Mouse (Mus musculus): ENCODE results near the gene Acot12. TPM values are rescaled to one million over a fixed set of nuclear protein-coding genes. Genes with fewer than 3 reads are reported as not detected.
"Not testable (repeated sequence)": the region's sequence is repeated elsewhere in the genome, so short reads cannot be mapped to it uniquely, and the experiment has no call there.

The Acot12 gene
- total RNA-seq, 2 experiments from 2014 or later, result not detected

DNA sequence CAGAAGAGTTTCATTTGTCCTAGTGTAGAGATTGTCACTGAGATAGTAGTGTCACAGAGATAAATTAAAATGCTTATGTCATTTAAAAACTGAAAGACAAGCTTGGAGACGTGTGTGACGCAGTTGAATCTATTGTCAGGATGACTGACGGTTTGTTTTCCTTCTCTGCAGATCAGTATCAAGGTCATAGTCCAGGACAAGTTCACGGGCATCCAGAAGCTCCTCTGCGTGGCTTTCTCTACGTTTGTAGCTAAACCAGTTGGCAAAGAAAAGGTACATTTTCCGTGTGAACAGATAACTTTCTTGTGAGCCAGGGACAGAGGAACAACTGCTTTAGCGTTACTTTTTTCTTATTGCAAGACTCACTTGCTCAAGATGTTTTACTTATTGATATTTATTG is 18.5 kb downstream of the Acot12 start:
- DNase-seq (ENCODE audit: low spot score), result no peak

DNA sequence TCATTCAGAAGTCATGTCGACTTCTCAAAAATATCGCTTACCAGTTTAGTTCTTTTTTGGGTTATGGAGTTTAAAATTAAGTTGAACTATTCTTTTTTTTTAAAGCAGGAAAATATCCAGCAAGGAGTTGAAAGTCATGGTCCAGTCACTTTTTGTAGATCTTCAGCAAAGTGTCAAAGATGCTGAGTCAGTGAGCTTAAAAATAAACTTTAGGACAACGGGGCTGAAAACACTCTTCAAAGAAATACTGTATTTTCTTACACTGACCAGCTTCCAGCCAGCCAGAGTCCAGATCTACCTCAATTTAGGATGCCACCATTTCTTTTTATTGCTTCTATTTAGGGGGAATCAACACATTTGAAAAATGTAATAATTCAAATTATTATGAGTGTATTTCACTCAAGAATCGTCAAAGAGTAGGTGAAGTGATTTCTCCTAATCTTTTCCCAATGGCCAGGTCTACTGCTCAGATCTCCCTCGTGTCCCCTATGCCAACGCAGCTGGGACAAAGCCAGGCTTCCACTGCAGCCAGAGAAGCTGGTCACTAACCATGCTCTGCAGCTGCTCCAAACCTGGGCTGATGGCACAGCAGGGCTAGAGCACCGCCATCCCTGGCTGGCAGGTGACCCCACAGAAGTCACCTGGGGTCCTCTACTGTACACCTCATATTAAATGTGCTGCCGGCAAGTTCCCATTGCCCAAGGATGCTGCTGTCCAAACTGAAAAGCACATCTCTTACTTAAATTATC is 19.2 kb downstream of the Acot12 start:
- no peak for DNase-seq (ENCODE audit: low spot score)

DNA sequence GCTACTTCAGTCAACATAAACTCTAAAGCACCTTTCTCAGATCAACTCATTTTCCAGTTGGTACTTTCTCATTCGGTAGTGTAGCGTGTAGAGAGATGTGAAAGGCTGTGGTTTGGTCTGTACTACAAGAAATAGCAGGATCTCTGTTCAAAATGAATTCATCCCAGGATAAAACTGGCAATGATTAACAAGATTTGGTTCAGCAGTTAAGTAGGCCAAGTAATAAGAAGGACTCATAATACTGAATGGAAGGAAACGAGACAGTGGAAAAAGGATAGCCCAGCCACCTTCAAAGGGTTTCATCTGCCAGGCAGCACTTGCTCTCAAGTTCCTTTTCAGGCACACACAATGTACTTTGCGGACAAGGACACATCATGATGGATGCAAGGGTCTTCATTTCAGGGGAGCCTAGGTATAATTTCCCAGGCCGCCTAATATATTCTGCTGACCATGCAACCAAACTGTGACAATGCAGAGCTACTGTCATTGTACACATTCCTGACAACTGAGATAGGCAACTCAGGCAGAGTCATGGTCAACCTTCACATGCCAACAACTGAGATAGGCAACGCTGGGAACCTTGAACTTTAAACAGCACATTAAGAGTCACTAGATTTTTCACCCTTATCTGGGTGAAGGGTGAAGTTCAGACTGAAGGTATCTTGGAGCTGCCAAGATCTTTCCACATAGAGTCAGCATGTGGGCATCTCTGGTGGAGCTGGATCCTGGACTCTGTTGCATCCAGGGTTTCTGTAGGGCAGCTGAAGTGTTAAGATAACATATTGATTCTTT is 20.5 kb downstream of the Acot12 start:
- DNase-seq (ENCODE audit: low spot score), result no peak

DNA sequence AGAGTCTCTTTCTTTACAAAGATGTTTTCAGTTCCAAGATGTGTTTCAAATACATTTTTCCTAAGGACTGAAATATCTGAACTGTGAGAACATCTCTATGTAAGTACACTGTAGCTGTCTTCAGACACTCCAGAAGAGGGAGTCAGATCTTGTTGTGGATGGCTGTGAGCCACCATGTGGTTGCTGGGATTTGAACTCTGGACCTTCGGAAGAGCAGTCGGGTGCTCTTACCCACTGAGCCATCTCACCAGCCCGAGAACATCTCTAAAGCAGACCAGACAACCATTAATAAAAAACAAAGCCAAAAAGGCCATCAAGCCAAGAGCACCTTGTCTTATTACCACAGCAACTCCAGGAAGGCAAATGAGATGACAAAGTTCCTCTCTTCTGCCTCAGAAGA is 22.3 kb downstream of the Acot12 start:
- DNase-seq (ENCODE audit: low spot score), result not testable (repeated sequence)

DNA sequence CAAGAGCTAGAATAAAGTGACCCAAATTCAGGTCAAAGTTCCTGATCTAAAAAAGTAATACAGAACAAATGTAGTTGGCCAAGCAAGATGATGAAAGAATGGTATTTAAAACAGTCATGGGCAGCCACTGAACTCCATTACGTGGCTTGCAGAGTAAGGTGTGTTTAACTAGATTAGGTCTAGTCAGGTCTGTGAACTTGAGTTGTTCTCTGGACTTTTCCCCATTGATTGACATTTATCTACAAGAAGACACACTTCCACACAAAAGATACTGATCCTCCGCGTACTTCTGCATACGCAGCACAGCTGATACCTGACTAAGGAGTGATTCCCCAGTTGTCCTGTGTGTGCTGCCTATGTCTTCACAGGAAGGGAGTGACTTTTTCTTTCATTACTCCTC is 24.3 kb downstream of the Acot12 start:
- no peak for DNase-seq (ENCODE audit: low spot score)

DNA sequence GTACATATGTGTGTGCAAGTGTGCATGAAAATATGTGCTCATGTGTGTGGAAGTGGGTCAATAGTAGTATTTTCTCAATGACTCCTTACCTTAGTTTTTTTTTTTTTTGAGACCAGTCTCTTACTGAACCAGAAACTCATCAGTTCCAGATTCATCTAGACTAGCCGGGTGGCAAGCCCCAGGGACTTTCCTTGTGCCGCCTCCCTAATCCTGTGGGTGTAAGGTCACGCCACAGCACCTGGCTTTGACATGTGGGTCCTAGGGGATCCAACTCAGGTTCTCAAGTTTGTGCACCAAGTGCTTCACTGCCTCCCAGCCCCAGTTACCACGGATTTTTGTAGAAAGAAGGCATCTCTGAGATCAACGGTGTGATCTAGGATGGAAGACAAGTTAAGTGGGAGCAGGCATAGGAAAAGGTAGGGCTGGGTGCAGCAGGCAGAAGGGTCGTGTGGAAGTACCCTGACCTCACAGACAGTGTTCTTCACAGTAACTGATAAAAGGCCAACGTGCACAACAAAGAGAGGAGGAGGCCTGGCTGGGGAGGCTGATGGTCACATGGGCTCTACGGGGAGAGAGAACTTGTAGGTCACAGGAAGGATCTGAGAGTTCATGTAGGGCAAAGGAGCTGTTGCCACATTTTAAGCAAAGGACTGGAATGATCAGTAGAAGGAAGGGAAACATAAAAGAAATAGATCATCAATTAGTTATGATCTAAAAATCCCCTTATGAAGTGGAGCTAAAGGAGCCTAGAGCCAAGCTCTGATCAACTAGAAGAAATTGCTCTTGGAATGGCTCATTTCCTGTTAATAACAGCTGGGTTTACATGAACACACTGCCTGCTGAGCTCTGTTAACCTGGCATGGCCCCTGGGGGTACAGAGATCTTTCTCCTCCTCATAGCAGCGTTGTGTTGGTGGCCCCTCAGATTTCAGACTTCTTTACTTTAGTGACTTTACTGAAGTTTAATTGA is 27.7 kb downstream of the Acot12 start:
- no peak for DNase-seq (ENCODE audit: low spot score)

DNA sequence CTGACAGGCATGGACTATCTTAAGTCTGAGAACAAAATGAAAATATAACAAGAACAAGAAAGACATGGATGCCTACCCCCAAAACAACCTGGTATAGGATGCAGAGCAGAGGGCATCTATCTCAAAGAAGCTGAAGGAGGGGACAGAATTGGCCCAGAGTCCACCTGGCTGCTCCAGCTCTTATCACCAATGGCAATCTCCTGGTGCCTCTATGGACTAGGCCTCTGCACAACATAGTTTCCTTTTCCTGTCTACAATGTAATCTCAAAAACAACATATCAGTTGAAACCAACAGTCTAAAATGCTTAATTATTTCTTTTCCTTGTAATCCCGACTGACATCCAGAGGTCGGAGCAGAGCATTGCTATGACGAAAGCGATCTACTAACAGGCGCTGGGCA is 36.8 kb downstream of the Acot12 start:
- DNase-seq (ENCODE audit: low spot score), result no peak

DNA sequence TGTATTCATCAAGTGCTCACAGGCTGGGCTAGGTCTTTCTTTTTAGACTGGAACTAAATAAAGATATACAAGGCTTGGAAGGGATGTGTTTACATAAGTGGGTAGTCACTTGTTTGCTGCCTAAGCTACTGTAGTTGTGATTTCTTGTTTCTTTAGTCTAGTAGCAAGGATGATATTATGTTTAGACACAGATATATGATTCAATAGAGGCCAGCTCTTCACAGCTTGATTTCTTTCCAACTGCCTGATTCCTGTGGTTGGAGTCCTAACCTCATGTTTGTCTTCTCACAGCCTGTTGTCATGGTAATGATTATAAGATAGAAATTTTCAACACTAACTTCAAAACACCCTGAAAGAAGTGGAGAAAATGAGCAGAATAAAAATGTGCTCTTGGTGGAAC is 38.6 kb downstream of the Acot12 start:
- DNase-seq (ENCODE audit: low spot score), result no peak

DNA sequence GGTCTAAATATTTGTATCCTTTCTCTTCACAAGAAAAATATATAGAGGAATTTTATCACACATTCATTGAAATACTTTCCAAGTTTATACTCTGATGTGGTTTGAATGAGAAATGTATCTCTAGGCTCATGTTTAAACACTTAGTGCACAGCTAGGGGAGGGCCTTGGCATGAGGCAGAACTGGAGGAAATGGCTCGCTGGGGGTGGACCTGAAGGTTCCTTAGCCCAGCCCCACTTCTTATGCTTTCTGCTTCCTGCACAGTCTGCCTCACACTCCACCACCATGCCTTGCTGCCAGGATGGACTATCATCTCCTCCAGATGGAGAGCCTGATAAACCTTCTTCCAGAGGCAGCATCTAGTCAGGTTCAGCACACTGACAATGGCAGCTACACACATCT is 50.7 kb downstream of the Acot12 start:
- DNase-seq (ENCODE audit: low spot score), result no peak

DNA sequence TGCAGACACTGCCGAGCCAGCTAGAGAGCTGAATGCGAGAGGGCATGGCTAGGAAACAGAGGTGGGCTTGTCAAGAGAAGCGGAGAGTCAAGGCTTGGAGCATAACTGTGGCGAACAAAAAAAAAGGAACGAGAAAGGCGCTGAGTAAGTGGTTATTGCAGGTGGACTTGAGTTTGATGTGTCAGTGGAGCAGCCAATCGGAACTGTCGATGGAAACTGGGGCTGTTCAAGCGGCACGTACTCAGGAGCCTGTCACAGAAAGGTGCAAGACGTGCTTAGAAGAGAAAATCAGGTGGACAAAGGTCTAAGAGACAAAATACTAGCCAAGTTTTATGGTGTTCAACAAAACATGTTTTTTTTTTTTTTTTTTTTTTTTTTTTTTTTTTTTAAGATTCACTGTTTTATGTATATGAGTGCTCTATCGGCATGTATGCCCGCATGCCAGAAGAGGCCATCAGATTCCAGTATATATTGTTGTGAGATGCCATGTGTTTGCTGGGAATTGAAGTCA is 53.7 kb downstream of the Acot12 start:
- no peak for DNase-seq (ENCODE audit: low spot score)

DNA sequence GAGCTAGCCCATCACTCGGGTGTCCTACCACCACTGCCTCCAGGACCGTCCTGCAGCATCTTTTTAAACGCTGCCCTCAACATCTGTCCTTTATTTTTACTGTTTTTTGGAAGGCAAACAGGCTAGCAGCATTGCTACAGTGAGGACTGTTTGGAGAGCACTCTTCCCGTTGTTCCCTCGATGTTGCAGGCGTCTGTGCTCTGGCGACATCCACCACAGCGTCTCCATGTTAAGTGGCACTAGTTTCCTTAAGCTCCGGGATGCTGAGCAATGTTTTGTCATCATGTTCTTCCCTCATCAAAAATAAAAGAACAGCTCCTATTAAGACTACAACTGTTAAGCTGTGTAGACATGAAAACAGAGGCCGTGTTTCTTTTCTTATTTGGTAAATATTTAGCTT is 54.3 kb downstream of the Acot12 start:
- no peak for DNase-seq (ENCODE audit: low spot score)

DNA sequence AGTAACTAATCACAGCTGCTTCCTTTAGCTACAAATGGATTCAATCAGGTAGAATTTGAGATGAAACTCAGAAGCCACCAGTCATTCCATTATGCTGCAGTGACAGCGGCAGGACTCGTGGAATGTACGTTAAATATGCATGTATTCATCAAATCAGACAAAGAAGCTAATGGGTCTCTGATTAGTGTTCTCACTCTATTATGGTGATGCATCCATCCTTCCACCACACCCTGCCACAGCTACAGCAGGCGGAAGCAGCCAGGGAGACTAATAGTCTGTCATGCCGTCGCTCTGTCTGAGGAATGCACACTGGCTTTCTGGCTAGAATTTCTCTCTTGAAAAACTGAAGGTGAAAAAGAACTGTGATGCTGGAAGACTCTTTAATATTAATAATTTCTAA is 54.7 kb downstream of the Acot12 start:
- no peak for DNase-seq (ENCODE audit: low spot score)

DNA sequence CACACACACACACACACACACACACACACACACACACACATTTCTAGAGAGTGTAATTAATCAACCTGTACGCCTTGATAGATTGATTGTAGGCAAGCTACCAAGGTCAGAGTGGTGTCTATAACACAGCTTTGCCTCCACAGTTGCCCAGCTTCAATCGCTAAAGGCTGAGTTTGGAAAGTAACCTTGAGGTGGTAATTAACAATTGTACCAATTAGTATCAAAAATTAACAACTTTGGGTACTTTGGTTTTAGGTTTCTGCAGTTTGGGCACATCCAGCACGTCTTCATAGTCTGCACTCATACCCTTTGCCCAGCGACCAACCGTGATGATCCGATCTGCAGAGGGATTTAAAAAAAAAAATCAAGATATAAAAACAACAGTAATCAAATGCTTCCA is 55.6 kb downstream of the Acot12 start:
- DNase-seq (ENCODE audit: low spot score), result no peak

DNA sequence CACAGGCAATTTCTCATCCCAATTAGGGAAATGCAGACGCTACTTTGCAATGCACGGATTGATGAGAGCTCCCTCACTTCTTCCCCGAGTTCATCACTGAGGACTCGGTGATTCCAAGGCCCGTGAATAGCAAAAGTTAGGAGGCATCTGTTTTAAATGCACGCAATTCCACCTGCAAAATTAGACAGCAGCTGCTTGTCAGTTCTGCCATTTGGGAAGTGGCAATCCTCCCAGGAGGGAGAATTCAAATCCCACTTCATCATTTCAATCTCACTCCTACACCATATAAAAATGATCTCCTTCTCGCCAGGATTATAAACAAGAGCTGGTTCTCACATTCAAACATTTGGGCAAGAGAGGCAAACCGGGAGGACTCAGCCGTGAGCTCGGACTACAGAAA is 56.1 kb downstream of the Acot12 start:
- DNase-seq (ENCODE audit: low spot score), result no peak

DNA sequence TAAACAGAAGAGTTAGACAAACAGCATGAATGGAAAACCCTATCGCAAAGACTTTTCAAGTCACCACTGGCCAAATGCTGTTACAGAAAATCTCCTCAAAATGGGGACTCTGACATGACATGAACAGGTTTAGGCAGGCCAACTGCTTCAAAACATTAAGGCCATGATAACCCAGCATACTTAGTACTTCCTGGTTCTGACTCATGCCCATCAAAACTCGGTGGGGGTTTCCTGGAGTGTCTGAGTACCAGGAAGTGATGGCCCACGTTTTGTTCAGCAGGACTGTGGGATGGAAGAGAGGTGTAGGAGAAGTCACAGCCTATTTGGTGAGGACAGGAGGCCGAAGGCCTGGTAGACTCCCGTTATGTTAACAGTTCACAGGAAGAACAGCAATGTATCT is 60.4 kb downstream of the Acot12 start:
- DNase-seq (ENCODE audit: low spot score), result no peak

DNA sequence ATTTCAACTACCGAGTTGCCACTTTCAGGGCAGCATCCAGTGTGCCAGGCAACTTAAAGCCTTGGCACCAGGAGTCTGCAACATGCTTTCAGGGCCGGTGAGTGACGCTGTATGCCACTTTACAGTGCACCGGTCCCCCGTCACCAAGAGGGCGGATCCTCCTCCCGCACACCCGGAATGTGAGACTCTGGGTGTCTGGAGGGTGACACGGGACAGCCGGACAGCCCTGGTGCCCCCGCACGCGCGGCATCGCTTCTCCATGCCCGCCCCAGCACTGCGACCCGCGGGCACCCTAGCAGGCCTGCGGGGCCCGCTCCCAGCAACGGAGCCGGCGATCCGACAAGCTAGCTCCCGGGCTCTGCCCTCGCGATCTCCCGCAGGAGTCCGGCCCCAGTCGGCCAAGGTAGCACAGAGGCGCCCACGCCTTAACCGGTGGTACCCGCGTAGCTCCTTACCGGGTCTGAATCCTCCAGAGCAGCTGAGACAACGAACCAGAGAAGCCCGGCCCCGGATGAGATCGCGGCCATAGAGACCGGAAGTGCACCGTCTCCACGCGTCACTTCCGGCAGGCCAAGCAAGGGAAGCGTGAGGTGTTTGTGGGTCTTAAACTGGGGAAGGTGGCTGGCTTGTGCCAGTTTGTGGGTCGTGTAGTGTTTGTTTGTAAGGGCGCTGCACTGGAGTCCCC is 66.0 kb downstream of the Acot12 start, which contains the start of gene Zcchc9:
TSS of gene Zcchc9 (minus strand) at position 551 of the 685 bp plus-strand sequence.
- DNase-seq (ENCODE audit: low spot score), result peak; percentile 87

DNA sequence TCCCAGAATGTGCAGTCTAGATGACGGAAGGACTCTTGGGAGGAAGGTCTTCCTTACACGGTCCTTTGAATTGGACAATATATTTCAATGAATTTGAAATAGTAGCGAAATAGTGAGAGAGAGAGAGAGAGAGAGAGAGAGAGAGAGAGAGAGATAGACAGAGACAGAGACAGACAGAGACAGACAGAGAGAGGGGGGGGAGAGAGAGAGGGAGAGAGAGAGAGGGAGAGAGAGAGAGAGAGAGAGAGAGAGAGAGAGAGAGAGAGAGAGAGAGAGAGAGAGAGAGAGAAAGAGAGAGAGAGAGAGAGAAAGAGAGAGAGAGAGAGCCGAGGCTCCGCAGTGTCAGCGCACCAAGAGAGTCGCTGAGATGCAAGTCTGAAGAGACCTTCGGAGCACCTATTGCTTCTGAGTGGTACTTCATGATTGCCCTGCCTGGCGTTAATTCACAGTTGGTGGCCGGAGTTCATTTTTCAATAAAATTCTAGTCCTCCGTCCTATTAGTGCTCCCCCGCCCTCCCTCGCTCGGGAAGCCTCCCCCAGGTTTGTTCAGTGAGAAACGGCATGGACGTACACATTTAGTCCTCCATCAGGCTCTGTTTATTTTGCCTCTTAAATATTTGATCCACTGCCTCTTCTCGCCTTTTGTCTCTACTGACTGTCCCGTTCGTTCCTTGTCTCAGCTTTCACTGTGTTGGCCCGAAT is 66.7 kb downstream of the Acot12 start:
- no peak for DNase-seq (ENCODE audit: low spot score)

DNA sequence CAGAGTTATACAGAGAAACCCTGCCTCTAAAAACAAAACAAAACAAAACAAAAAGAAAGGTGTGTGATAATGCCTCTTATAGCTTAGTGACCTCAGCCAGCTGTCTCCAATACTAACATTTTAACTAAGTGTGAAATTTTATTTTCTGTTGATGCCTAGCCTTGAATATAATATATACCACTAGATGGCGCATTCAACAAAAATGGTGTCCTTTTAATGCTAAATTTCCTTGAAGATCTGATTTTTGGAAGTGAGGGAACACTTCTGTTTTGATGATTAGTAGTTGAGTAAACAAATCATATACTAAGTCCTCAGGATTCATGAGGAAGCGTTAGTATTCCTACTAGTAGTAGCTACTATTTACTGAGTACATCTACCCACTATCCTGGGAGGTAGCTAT is 68.2 kb downstream of the Acot12 start:
- no peak for DNase-seq (ENCODE audit: low spot score)

DNA sequence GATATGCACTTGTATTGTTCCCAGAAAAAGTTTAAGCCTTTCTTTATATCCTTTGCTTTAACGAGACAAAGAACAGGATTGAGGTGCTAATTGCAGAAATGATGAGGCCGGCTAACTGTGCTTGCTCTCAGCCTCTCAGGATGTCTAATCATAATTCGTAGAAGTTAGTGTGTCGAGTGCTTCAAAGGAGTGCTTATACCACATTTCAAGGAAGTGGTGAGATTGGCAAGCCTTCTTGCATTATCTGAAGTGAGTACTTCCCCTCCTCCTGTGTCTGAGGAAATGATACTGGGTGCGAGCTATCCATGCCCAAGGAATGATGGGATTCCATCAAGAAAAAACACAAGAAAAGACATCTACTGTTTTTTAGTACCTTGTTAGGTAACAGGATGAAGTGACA is 73.4 kb downstream of the Acot12 start:
- DNase-seq (ENCODE audit: low spot score), result no peak

DNA sequence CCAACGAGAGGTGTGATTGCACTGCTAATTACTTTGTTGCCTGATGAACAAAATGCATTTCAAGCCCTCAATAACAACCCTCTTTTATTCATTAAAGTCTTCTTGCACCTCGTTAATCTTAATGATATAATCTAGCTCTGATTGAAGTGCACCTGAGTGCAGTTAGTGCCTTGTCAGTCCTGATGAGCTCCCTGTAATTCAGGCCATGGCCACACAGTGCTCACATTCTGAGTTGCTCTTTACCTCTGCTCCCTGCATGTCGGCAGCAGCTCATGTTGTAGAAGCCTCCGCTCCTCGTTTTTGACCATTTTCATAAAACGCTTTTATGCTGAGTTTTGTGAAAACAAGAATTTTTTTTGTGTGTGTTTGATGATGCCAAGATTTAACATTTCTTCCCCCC is 82.4 kb downstream of the Acot12 start:
- no peak for DNase-seq (ENCODE audit: low spot score)

All from gastrocnemius, adult 18-20 months (tissue).